Mouse (Mus musculus) CH12F3 (cell line): ENCODE measurements around the gene Tyw1.

Source experiments
- in situ Hi-C: fragments of 300-500 bp; cut with MboI; formaldehyde crosslinking; loops from 2 replicates; pipeline ENCODE4 v1.14.3; 2020; ENCODE audit warnings: low sequenced_read_pairs

Tyw1 gene

GRCm38 (mm10) chr5:130310077-130310476, 54.7 kb downstream of the Tyw1 start:
- in situ Hi-C loops, result no loop called here

- in situ Hi-C loops, result no loop called here
Measured at GRCm38 (mm10) chr5:130310827-130311226, 55.4 kb downstream of the Tyw1 start.

DNA sequence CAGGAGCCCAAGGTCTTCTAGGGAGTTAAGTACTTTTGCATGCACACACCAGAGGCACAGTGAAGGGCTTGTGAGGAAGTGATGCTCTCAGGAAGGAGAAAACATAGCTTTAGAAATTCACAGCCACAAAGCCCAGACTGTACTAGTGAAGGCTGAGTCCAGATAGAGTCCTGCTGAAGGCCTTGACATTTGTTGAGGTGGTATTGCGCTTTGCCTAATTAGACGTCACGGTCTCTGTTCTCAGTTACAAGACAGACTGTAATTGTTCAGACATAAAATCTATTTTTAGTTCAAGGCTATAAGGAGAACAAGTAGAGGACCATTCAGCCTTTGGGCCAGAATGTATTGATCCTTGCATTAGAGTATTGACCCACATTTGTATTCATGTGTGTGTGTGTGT, 58.1 kb downstream of the Tyw1 start:
- in situ Hi-C loops, result no loop called here

DNA sequence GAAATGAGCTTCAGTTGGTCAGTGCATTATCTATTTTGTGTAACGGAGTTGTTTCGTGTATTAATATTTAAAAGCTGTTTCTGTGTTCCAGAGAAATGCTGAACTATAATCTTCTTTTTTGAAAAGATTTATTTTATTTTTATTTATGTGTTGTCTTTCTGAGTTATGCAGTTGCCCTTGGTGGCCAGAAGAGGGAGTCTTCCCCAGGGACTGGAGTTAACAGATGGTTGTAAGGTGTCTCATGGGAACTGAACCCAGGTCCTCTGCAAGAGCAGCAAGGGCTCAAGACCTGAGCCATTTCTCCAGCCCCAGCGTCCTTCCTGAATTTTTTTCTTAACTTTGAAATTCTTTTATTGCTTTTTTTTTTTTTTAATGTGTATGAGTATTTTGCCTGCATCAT, 59.5 kb downstream of the Tyw1 start:
- in situ Hi-C loops, result no loop called here

- in situ Hi-C loops, result no loop called here
Measured at GRCm38 (mm10) chr5:130316321-130316720, 60.9 kb downstream of the Tyw1 start.

DNA sequence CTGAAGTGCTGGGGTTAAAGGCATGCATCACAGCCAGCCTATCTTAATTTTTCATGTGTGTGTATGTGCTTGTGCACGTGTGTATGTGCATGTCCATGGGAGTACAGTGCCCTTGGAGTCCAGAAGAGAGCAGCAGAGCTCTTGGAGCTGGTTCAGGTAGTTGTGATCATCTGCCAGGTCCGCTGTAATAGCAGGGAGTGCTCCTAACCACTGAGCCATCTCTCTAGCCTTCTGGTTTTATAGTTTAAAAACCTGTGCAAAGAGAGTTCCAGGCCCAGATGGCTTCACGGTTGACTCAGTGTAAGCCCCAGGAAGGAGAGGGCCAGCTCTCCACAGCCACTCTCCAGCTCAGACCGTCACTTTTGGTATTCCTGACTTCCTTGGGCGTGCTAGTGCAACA, 64.4 kb downstream of the Tyw1 start:
- in situ Hi-C loops, result no loop called here

GRCm38 (mm10) chr5:130320485-130320884, 65.1 kb downstream of the Tyw1 start:
- in situ Hi-C loops, result no loop called here

DNA sequence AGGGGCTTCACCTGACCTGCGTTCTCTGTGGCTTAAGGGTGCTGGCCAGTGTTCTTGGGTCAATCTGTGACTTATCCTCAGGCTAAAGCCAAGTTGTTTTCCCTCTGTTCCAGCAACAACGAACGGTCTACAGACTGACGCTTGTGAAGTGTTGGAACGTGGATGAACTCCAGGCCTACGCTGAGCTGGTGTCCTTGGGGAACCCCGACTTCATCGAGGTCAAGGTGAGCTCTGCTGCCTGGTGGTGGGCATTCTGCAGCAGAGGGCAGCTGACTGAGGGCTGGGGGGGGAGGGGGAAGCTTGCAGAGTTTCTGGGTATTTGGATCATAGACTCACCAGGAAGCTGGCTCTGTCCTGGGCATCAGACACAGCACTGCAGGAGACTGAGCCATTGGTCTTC, 70.1 kb downstream of the Tyw1 start:
- in situ Hi-C loops, result no loop called here

GRCm38 (mm10) chr5:130327615-130328263, 72.3 kb downstream of the Tyw1 start:
- in situ Hi-C loops, result no loop called here

- in situ Hi-C loops, result no loop called here
Measured at GRCm38 (mm10) chr5:130328366-130328765, 72.9 kb downstream of the Tyw1 start.

DNA sequence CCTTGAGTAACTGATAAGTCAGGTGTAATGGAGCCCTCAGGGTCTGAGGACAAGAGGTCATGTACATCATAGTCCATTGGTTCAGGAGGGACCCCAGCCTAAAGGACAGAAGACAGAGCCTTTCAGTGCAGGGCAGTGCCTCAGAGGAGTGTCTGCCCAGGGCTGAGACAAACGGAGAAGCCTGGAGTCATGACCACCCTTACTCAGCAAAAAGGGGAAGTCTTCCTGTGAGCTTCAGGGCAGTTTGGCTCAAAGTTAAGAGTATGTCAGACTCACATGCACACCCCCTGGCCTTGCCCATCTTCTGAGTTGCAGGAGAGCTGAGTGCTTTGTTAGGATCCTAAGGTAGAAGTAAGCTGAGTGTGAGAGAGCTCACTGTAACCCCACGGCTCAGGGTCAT, 74.5 kb downstream of the Tyw1 start:
- in situ Hi-C loops, result no loop called here

- in situ Hi-C loops, result no loop called here
Measured at GRCm38 (mm10) chr5:130330801-130331200, 75.4 kb downstream of the Tyw1 start.

- in situ Hi-C loops, result no loop called here
Measured at GRCm38 (mm10) chr5:130331206-130331605, 75.8 kb downstream of the Tyw1 start.

GRCm38 (mm10) chr5:130333566-130333965, 78.1 kb downstream of the Tyw1 start:
- in situ Hi-C loops, result no loop called here

- in situ Hi-C loops, result no loop called here
Measured at GRCm38 (mm10) chr5:130333971-130334370, 78.6 kb downstream of the Tyw1 start.

DNA sequence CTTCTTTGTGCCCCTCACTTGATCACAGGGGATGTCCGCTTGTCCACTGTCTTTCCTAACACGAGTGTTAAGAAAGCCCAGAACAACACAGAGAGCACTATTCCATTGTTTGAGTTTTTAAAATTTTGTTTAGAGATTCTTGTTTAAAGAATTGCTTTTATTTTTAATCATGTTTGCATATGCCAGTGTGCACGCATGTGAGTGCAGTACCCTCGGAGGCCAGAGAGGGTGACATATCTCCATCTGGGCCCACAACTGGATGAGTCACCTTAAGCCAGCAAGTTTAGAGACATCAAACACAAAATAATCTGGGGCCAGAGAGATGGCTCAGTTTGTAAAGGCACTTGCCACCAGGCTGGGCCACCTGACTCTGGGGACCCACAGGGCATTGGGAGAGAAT, 80.0 kb downstream of the Tyw1 start:
- in situ Hi-C loops, result no loop called here

DNA sequence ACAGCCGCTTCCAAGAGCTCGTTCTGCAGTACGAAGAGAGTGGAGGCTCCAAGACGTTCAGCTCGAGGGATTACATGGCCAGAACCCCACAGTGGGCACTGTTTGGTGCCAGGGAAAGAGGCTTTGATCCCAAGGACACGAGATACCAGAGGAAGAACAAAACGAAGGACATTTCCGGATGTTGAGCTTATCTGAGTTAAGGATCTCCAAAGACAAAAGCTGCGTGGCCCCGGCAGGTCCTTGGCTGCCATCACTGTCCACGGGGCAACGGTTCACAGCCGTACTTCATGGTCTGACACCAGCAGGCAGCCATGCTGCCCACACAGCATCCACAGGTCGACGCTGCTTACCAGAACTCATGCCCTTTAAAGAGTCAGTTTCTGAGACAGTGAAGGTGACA, 85.2 kb downstream of the Tyw1 start:
- in situ Hi-C loops, result no loop called here

DNA sequence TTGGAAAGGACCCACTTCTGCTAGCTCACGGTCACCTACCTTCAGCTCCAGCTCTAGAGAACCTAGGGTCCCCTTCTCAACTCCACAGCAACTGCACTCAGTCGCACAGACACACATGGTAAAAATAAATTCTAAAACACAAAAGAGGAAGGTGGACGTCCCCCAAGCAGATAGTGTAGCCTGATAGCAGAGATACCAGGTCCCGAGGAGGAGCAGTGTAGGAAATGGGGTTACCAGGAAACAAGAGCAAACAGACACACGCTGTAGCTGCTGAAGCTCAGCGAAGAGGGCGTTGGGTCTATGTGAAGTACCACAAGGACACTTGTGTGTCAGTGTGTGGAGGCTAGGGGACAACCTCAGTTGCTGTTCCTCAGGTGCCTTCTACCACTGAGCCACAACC, 89.6 kb downstream of the Tyw1 start:
- in situ Hi-C loops, result no loop called here

GRCm38 (mm10) chr5:130345871-130346270, 90.5 kb downstream of the Tyw1 start:
- in situ Hi-C loops, result no loop called here

DNA sequence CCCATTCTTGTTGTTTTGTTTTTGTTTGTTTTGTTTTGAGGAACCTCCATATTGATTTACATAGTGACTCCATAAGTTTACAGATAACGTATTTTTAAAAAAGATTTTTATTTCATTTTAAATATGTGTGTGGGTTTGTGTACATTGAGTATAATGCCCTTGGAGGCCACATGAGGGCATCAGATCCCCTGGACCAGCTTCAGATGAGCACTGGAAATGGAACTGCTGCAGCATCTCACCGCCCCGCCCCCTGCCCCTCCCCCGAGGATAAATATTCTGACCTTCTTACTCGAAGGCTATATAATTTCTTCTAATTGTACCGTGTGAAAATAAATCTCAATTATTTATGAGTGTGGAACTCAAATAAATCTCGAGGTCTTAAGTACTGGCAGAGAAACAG, 99.8 kb downstream of the Tyw1 start:
- in situ Hi-C loops, result no loop called here

GRCm38 (mm10) chr5:130363111-130363510, 107.7 kb downstream of the Tyw1 start:
- in situ Hi-C loops, result no loop called here

DNA sequence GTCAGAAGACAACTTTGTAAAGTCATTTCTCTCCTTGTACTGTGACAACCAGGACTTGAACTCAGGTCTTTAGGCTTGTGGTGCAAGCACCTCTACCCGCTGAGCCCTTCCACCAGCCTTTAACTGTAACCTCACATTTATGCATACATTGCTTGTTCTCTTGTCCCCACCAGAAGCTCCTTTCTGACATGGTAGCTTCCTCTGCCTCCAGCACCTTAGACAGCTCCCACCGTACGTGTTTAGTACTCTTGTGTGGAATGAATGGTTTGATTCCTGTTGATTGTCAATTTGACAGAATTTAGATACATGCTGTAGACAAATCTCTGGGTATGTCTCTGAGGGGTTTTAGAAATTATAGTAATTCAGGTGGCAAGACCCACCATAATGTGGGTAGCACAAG, 108.4 kb downstream of the Tyw1 start:
- in situ Hi-C loops, result no loop called here

DNA sequence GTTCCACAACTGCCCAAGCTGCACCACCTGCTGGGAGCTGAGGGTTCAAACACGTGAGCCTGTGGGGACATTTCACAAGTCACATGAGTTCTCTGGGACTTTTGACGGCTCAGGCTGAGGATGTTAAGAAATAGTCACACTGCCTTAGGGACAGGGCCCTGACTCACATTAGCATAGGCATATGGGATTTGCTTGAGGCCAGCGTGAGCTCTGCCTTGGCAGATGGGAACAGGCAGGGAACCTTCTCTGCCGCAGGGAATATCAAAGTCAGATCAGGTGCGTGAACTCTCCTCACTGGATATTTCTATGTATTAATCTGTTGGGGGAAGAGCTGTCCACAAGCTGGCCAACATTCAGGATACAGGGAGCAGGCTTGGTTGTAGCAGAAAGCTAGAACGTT, 112.8 kb downstream of the Tyw1 start:
- in situ Hi-C loops, result no loop called here
